Mouse (Mus musculus): ENCODE data around the gene Lingo2. TPM values are rescaled to one million over a fixed set of nuclear protein-coding genes. Genes with fewer than 3 reads are reported as not detected.

Lingo2 gene
- 0.40 and 0.67 TPM in 2 replicates for polyA plus RNA-seq (2015; fragmentation: Nextera tagmentation; extraction: Ambion mirVana)

- no peak for TF ChIP-seq CTCF (IDR thresholded peaks at IDR 0.05; ENCODE audit: low read depth)
- Histone ChIP-seq H3K4me2 (replicated peaks; ENCODE audit: low read depth) (peak within 1 kb of the TSS; percentile 73), H3K27me3 (replicated peaks; ENCODE audit: control insufficient read depth, insufficient read depth, low read length) (peaks cover 47% of the 10 kb centered on the region), H3K27ac (ENCODE audit: low read depth, low read length) (no peak within 1 kb of the TSS), H3K4me1 (replicated peaks; ENCODE audit: control insufficient read depth, insufficient read depth, low read length) (0 out of 2 replicates have a peak, but pooled peaks cover 5% of the 10 kb centered on the region), H3K36me3 (ENCODE audit: control insufficient read depth, insufficient read depth) (no peaks in the 10 kb centered on the region), H3K4me3 (ENCODE audit: low read depth, low read length) (peak within 1 kb of the TSS; percentile 43), H3K9ac (ENCODE audit: low read depth, low read length) (no peak within 1 kb of the TSS), H3K9me3 (ENCODE audit: control insufficient read depth) (no peaks in the 10 kb centered on the region)
- ATAC-seq = no peak
- WGBS = under 1% methylated on average over 61 of the region's 61 CpGs
Measured at GRCm38 (mm10) chr4:36951150-36951954, at the start of gene Lingo2. Lingo2 (minus strand) TSS chr4:36951747.

GRCm38 (mm10) chr4:36973358-36973757 lies 21.8 kb upstream of the Lingo2 start:
- no peak for ATAC-seq
- TF ChIP-seq CTCF (IDR thresholded peaks at IDR 0.05; ENCODE audit: low read depth) = no peak

GRCm38 (mm10) chr4:36952431-36953429 lies 1.2 kb upstream of the Lingo2 start:
- Histone ChIP-seq H3K4me1 (replicated peaks; ENCODE audit: control insufficient read depth, insufficient read depth, low read length) (0 out of 2 replicates have a peak, but pooled peaks cover 5% of the 10 kb centered on the region), H3K4me3 (ENCODE audit: low read depth, low read length) (0 out of 2 replicates have a peak overlapping the region, but pooled peaks have one; percentile 9), H3K27me3 (replicated peaks; ENCODE audit: control insufficient read depth, insufficient read depth, low read length) (peaks cover 47% of the 10 kb centered on the region), H3K4me2 (replicated peaks; ENCODE audit: low read depth) (peak overlapping the region; percentile 73), H3K9me3 (ENCODE audit: control insufficient read depth) (no peaks in the 10 kb centered on the region), H3K9ac (ENCODE audit: low read depth, low read length) (no peak overlapping the region), H3K36me3 (ENCODE audit: control insufficient read depth, insufficient read depth) (no peaks in the 10 kb centered on the region), H3K27ac (ENCODE audit: low read depth, low read length) (no peak overlapping the region)
- ATAC-seq = no peak
- no peak for TF ChIP-seq CTCF (IDR thresholded peaks at IDR 0.05; ENCODE audit: low read depth)
- 11% methylated on average over 20 of the region's 20 CpGs for WGBS

More at GRCm38 (mm10) chr4:36973358-36973757, 21.8 kb upstream of the Lingo2 start:
- no peak overlapping the region for H3K4me2 ChIP-seq (replicated peaks; ENCODE audit: low read depth)
- H3K4me1 ChIP-seq (replicated peaks; ENCODE audit: control insufficient read depth, insufficient read depth, low read length) = no peaks in the 10 kb centered on the region
- H3K9ac ChIP-seq (ENCODE audit: low read depth, low read length) = no peak overlapping the region
- H3K4me3 ChIP-seq (ENCODE audit: low read depth, low read length) = no peak overlapping the region
- H3K36me3 ChIP-seq (ENCODE audit: control insufficient read depth, insufficient read depth) = no peaks in the 10 kb centered on the region
- H3K27ac ChIP-seq (ENCODE audit: low read depth, low read length) = no peak overlapping the region
- WGBS = 84% methylated on average over 4 of the region's 4 CpGs
- no peaks in the 10 kb centered on the region for H3K27me3 ChIP-seq (replicated peaks; ENCODE audit: control insufficient read depth, insufficient read depth, low read length)
- no peaks in the 10 kb centered on the region for H3K9me3 ChIP-seq (ENCODE audit: control insufficient read depth)

- Histone ChIP-seq H3K27me3 (replicated peaks; ENCODE audit: control insufficient read depth, insufficient read depth, low read length) (peaks cover 47% of the 10 kb centered on the region), H3K36me3 (ENCODE audit: control insufficient read depth, insufficient read depth) (no peaks in the 10 kb centered on the region), H3K9me3 (ENCODE audit: control insufficient read depth) (no peaks in the 10 kb centered on the region), H3K4me1 (replicated peaks; ENCODE audit: control insufficient read depth, insufficient read depth, low read length) (0 out of 2 replicates have a peak, but pooled peaks cover 5% of the 10 kb centered on the region), H3K27ac (ENCODE audit: low read depth, low read length) (no peak overlapping the region), H3K4me3 (ENCODE audit: low read depth, low read length) (peak overlapping the region; percentile 43), H3K9ac (ENCODE audit: low read depth, low read length) (no peak overlapping the region), H3K4me2 (replicated peaks; ENCODE audit: low read depth) (peak overlapping the region; percentile 73)
- no peak for ATAC-seq
- 1% methylated on average over 7 of the region's 7 CpGs for WGBS
- TF ChIP-seq CTCF (IDR thresholded peaks at IDR 0.05; ENCODE audit: low read depth) = no peak
Measured at GRCm38 (mm10) chr4:36951955-36952215, 338 bp upstream of the Lingo2 start.

GRCm38 (mm10) chr4:36950790-36951149 lies 777 bp downstream of the Lingo2 start:
- Histone ChIP-seq H3K27me3 (replicated peaks; ENCODE audit: control insufficient read depth, insufficient read depth, low read length) (peaks cover 47% of the 10 kb centered on the region), H3K4me1 (replicated peaks; ENCODE audit: control insufficient read depth, insufficient read depth, low read length) (0 out of 2 replicates have a peak, but pooled peaks cover 5% of the 10 kb centered on the region), H3K4me3 (ENCODE audit: low read depth, low read length) (peak overlapping the region; percentile 43), H3K27ac (ENCODE audit: low read depth, low read length) (no peak overlapping the region), H3K9ac (ENCODE audit: low read depth, low read length) (no peak overlapping the region), H3K4me2 (replicated peaks; ENCODE audit: low read depth) (peak overlapping the region; percentile 73), H3K36me3 (ENCODE audit: control insufficient read depth, insufficient read depth) (no peaks in the 10 kb centered on the region), H3K9me3 (ENCODE audit: control insufficient read depth) (no peaks in the 10 kb centered on the region)
- WGBS = 2% methylated on average over 11 of the region's 11 CpGs
- TF ChIP-seq CTCF (IDR thresholded peaks at IDR 0.05; ENCODE audit: low read depth) = no peak
- ATAC-seq = no peak

All from intestine, postnatal 0 days (tissue).